Mouse (Mus musculus): ENCODE results near the gene Ndufv1.
"Not testable (repeated sequence)": the region's sequence is repeated elsewhere in the genome, so short reads cannot be mapped to it uniquely, and the experiment has no call there.

Gene Ndufv1

GRCm38 (mm10) chr19:4012432-4013022 is at the start of gene Ndufv1:
Ndufv1 (minus strand) TSS chr19:4012806.
- peak; percentile 96 for DNase-seq

DNA sequence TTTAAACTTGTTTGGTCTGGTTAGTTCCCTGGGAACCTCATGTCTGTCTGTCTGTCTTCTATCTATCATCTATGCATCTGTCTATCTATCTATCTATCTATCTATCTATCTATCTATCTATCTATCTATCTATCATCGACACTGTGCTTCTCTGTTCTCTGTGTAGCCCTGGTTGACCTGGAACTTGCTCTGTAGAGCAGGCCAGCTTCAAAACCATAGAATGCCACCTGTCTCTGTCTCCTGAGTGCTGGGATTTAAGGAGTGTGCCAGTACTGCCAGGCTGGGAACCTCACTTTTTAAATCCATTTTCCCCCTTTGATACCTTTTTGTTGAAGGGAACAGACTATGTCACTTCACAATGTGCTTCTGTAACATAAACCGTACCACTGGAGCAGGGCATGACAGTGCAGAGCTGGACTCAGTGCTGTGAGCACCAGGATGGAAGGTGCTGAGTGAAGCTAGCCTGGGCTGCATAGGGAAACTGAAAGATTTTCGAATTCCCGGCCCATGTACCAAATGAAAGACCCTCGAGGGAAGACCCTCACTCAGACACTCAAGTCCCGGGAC is 48.4 kb upstream of the Ndufv1 start:
- no peak for DNase-seq

GRCm38 (mm10) chr19:4060044-4060898 is 47.7 kb upstream of the Ndufv1 start:
- not testable (repeated sequence) for DNase-seq

DNA sequence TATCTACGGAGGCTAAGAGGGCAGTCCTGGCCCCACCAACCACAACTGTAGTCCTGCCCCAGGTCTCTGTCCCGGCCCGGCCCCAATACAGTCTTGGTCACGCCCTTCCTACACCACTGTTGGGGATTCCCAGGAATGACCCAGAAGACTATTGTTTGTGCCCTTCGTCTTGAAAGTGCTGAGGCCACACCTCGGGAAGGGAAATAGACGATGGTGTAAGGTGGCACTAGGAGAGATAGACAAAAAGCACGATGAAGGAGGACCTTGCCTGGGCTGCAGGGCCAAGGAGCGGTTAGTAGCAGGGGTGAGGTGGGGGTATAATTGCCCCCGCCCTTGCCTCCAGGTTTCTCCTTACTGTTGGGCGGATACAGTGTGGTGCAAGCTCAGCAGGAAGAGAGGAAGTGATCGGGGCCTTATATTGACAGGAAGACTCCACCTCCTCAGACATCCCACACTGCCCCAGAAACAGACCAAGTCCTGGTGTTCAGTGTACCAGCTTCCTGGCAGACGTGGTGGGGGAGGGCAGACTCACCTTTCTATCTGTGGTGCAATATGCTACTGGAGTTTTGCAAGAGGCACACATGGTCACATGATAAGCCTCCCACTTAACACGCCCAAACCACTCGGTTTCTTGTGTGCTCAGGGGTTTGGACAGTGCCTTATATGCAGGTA is 46.6 kb upstream of the Ndufv1 start, which contains the start of gene Gstp3:
Gene Gstp3, minus strand, starts transcription at position 501 of the 672 bp plus-strand sequence.
- peak; percentile 84 for DNase-seq

GRCm38 (mm10) chr19:4058581-4058980 is 46.0 kb upstream of the Ndufv1 start:
- no peak for DNase-seq

GRCm38 (mm10) chr19:4057962-4058361 is 45.4 kb upstream of the Ndufv1 start:
- no peak for DNase-seq

GRCm38 (mm10) chr19:4057389-4057788 is 44.8 kb upstream of the Ndufv1 start:
- DNase-seq = no peak

DNA sequence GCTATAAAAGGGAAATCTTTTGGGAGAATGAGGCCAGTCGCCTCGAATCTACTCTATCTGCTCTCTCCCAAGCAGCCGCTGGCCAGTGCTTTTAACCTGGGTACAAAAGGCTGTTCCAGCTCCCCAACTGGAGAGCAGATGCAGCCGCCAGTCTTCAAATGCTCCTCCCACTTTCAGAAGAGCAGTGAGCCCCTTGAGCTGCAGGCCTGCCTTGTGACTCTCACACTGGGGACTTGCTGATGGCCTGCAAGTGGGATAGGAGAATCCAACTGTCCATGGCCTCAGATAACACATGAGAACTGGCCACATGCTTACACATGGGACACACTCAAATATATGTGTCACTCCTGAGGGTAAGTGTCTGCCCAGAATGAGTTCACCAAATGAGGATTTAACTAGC is 44.1 kb upstream of the Ndufv1 start:
- DNase-seq = no peak

DNA sequence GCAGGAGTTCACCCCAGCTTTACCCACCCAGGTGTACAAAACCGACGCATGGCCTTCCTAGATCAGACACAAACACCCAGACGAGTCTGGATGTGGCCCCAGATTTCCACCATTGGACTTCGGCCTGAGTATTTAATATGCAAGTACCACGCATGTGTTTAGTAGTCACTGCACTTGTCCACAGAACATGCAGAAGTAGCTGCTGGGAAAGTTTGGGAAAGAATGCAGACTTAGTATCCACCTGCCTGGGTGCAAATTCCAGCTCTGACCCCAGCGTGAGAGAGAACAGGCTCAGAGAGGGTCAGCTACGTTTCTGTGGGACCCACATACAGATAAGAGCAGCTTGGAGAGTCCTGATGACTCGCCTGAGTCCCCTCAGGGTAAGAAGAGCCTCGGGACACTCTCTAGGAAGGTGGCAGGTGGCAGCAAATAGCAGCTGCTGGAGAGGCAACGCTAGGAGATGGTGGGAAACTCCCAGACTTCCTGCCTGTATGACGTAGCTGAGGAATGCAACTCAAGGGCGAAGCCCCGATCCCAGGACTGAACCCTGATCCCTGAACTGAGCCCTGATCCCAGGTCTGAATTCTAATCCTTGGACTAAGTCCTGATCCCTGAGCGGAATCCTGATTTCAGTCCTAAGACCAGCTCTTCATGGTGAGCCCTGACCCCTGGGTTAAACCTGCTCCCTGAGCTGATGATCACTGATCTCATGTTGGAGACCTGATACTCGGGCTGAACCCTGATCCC is 43.5 kb upstream of the Ndufv1 start:
- no peak for DNase-seq

DNA sequence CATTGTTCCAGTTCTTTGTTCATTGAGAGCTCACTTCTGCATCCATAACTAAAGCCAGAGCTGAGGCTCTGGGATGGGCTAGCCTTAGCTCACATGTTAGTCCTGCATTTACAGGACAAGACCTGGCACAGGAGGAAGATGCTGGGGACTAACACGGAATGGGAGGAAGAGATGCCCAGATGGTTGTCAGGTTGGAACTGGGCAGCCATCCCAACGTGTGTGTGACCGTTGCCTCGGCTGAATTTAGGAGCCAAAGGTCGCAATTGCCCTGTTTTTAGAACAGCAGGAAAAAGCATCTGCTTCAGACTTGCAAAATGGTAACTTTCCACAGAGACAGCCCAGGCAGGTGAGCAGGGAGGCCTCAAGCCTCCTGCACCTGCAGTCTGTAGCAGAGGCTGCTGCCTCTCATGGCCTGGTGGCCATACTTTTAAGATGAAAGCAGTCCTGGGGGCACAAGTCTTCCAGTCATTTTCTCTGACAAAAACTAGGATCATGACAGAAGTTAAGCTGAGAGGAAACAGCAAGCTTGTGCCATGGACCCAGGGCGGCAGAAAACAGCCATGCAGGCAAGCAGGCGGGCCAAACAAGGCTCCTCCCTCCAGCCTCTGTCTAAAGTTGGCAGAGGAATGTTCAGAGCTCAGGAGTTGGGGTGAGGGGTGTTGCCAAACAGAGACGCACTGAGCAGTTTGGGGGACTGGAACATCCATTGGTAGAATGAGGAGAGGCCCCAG is 42.8 kb upstream of the Ndufv1 start:
- DNase-seq = no peak

- DNase-seq = no peak
Observed at GRCm38 (mm10) chr19:4054613-4055012, 42.0 kb upstream of the Ndufv1 start.

DNA sequence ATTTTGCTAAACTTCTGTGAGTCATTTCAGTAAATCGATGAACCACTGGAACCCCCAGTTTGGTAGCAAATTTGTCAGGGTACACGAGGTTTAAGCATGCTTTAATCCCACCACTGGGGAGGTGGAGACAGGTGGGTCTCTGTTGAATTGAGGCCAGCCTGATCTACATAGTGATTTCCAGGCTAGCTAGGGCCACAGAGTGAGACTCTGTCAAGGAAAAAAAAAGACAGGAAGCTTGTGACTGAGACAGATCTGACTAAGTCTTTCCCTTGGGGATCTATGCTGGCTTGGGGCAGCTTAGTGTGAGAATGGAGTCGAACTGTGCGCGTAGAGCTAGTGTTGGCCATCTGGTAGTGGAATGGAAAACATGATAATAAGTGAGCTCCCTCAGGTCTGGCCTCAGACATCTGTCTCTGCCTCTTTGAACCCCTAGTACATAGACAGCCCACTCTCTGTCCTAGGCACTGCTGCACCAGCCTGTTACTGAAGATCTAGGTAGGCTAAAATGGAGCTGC is 40.0 kb upstream of the Ndufv1 start:
- no peak for DNase-seq

DNA sequence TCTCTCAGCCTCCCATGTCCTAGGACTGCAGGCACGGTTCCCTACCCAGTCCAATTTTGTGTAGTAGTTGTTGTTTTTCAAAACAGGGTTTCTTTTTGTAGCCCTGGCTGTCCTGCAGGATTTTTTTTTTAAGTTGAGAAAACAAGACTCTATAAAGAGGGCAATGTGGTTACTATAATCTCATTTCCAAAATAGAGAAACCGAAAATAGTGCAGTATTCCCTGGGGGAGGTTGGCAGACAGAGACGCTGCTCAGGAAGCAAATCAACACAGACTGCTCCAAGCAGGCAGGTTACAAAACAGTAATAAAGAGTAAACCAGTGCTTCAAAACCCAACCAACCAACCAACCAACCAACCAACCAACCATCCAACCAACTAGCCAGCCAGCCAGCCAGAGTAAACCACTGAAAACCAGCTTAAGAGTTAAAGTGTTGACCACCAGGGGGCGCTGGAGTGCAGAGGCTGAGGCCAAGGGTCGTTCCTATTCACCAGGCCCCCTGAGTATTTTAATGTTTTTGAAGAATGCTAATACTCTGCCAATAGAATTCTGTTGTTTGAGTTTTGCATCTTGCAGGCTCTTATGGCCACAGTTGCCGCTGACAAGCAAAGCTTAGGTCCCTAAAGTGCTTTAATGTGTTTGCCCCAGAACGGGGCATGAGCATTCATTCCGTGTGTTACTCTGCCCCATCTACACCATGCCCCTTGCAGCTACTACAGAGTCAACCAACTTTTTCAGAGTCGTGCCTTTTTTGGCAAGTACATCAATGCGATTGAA is 39.3 kb upstream of the Ndufv1 start:
- DNase-seq = peak; percentile 79

- peak; percentile 45 for DNase-seq
Observed at GRCm38 (mm10) chr19:4051016-4051415, 38.4 kb upstream of the Ndufv1 start.

GRCm38 (mm10) chr19:4049069-4049468 is 36.5 kb upstream of the Ndufv1 start:
- not testable (repeated sequence) for DNase-seq

GRCm38 (mm10) chr19:4047859-4048258 is 35.3 kb upstream of the Ndufv1 start:
- peak; percentile 90 for DNase-seq

GRCm38 (mm10) chr19:4046866-4047254 is 34.3 kb upstream of the Ndufv1 start:
- DNase-seq = peak; percentile 84

- DNase-seq = peak; percentile 83
Observed at GRCm38 (mm10) chr19:4045966-4046865, 33.6 kb upstream of the Ndufv1 start, which contains the start of gene Gstp2. Gstp2 (minus strand) TSS chr19:4046023.

- DNase-seq = not testable (repeated sequence)
Observed at GRCm38 (mm10) chr19:4044109-4044508, 31.5 kb upstream of the Ndufv1 start.

DNA sequence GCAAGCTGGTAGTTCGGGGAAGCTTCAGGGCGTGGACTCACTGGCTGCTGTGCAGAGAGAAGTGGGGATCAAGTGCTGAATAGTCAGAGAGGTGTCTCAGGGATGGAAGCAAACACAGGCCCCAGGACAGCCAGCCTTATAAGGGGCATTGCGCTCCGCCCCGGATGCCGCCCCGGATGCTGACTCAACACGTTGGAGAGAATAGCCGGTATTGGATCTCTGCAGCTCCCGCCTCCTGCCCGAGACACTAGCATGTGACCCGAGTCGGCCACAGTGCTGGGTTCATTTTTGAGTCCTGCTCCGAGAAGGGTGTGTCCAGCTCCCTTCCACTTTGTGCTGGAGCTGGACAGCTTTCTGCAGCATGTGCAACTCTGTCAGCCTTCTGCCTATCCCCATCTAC is 29.5 kb upstream of the Ndufv1 start:
- DNase-seq = peak; percentile 50

All from liver (tissue).